Mouse (Mus musculus) urinary bladder, adult 2 months (tissue): ENCODE results near the gene Ywhae. TPM values are rescaled to one million over a fixed set of nuclear protein-coding genes. Genes with fewer than 3 reads are reported as not detected.
"Not testable (repeated sequence)": the region's sequence is repeated elsewhere in the genome, so short reads cannot be mapped to it uniquely, and the experiment has no call there.

Source experiments
- DNase-seq: peaks from one replicate; pipeline ENCODE4 v3.0.0; 2022; ENCODE audit warnings: low spot score
- polyA plus RNA-seq: library from polyadenylated mRNA; depleted of rRNA; stranded (reverse); fragments of >200 nt; gene quantifications from 2 replicates; pipeline ENCODE4 v1.2.3, GENCODE M21; 2012; rRNA removed

Gene Ywhae
- polyA plus RNA-seq, result 334 and 359 TPM in 2 replicates

DNA sequence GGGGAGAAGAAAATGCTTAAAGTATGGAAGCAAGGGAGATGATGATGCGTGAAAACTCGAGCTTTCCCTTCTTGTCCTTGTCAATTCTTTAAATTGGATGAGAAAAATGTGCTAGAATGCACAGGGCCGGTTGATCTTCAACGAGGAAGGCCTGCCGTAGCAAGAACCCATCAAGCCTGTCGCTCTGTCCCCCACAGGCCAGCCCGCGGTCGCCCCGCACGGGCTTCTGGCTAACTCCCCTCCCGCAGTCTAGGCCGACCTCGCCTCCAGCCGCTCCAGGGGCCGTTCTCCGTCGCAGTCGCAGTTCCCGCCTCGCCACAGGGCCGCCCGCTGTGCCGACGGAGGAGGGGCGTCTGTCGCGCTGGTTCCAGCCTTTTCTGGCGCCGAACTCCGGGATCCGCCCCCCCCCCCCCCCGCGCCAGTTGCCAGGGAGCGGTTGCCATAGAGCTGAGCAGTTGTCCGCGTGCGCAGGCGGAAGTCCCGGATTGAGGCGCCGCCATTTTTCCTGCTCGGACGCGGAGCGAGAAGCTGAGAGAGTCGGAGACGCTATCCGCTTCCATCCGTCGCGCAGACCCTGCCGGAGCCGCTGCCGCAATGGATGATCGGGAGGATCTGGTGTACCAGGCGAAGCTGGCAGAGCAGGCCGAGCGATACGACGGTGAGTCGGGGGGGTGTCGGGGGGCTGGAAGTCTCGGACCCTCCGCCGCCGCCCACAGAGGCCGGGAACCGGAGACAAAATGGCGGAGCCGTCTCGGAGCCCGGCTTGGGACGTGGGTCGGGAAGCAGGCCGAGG, at the start of gene Ywhae:
Ywhae (plus strand) TSS at position 436 of the 793 bp plus-strand sequence.
- no peak for DNase-seq

DNA sequence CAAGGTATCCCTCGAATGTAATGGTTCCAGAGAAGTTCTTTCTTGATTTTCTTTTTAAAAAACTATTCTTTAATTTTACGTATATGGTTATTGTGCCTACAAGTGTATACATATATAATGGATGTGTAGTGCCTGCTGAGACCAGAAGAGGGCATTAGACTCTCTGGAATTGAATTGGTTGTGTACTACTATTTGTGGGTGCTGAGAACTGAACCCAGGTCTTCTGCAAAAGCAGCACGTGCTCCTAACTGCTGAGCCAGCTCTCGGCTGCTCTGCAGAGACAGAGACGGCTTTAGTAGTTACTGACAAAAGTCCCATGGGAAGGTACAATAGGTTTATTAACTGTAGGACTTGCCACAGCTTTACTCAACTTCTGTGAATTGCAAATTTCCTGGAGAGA, 48.2 kb upstream of the Ywhae start:
- no peak for DNase-seq

DNA sequence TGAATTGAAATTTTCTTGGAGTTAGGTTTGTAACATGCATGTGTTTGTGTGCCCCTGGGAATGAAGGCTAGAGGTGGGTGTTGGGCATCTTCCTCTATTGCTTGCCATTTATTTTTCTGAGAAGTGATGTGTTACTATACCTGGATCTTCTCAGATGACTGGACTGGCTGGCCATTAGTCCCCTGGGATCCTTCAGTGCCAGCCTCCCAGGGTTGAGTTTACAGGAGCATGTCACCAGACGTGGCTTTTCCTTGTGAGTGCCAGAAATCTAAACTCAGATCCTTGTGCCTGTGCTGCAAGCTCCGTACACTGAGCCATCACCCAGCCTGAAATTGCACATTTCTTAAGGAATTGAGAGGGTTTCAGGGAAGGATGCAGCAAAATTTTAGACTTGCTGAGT, 47.7 kb upstream of the Ywhae start:
- no peak for DNase-seq

DNA sequence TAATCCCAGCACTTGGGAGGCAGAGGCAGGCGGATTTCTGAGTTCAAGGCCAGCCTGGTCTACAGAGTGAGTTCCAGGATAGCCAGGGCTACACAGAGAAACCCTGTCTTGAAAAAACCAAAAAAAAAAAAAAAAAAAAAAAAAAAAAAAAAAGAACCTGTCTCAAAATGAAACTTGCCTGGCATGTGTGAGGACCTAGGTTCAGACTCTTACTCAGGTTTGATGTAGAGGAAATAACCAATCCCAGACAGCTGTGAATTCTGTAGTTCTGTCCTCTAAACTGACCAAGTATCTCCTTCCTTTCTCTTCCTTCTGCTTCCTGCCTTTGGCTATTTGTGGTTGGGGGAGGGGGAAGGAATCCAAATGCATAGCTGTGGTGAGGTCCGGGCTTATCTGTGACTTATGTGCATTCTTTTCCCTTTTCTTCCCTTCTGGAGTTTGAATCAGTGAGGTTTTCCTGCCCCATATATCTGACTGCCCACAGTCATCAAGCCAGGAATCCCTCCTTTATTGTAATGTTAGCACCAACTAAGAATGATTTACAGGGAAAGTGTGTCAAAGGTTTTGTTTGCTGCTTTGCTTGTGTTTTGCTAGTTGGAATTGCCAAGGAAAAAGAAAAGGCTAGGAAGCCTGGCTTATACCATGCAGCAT, 45.2 kb upstream of the Ywhae start:
- no peak for DNase-seq

DNA sequence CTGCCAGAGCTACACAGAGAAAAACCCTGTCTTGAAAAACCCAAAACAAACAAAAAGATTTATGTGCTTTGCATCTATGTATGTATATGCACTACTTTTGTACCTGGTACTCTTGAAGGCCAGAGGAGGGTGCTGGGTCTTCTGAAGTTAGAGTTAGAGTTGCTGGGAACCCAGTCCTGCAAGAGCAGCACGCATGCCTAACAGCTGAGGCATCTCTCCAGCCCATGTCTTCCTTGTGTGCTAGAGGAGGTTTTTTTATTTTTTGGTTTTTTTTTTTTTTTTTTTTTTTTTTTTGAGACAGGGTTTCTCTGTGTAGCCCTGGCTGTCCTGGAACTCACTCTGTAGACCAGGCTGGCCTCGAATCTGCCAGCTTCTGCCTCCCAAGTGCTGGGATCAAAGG, 44.5 kb upstream of the Ywhae start:
- no peak for DNase-seq

DNA sequence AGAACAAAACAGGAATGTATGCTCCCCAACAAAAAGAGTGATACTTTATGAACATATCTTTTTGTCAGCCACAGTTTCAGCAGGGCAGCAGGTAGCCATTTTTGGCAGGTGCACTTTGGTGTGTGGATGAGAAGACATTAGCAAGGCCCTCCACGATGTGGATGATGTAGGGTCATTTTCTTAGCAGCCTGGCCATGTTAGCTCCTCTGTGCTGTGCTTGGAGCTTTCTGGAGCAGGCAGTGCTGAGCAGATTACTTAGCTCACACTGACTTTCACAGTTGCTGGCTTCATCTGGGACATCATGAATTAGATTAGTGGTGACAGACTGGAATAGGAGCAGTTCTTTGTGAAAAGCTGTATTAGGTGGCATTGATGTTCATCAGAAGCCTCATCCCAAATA, 42.7 kb upstream of the Ywhae start:
- no peak for DNase-seq

DNA sequence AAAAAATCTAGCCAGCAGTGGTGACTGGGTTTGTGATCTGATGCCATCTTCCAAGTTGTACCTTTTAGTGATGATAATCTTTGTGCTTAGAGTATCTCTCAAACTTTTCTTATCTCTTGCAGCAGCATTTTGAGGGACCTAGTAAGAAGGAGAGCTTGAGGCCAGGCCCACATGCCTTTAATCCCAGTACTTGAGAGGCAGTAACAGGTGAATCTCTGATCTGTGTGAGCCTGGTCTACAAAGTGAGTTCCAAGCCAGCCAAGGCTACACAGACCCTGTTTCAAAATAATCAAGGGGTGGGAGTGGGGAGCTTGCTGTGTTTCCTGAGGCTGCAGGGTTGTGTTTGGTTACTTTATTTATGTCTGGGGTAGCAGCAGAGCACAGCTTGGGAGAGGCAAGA, 41.6 kb upstream of the Ywhae start:
- no peak for DNase-seq

DNA sequence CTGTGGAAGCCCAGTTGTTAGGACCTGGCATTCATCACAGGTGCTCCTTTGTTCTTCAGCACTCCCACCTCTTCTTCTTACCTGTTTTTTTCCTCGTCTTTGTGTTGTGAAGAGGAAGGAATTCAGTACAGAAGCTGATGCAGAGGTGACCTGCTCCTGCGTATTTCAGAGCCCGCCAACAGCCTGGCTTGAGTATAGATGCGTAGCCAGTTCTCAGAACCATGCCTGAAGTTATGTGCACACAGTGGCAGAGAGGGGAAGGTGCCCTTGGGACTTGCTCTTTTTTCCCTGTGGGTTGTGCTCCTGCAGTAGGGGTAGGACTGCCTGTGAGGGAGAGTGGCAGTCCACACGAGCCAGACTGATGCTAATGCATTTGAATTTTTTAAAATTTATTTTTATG, 39.1 kb upstream of the Ywhae start:
- no peak for DNase-seq

DNA sequence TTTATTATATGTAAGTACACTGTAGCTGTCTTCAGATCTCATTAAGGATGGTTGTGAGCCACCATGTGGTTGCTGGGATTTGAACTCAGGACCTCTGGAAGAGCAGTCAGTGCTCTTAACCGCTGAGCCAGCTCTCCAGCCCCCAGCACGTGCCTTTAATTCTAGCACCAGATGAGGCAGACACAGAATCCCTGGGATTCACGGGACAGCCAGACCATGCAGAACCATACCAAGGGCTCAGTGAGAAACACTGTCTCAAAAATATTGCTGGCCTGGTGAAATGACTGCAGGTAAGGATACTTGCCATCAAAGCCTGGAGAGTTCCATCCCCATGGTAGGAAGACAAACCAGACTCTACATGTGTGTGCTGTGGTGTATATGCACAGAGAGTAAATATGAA, 35.2 kb upstream of the Ywhae start:
- DNase-seq, result not testable (repeated sequence)

DNA sequence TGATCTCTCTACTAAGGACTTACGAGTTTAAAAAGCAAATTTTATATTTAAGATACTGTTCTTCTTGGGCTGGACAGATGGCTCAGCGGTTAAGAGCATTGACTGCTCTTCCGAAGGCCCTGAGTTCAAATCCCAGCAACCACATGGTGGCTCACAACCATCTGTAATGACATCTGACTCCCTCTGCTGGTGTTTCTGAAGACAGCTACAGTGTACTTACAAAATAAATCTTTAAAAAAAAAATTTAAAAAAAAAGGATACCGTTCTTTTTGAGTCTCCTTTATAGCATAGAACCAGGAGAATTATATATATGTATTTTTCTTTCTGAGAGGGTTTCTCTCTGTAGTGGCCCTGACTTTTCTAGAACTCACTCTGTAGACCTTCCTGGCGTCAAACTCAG, 32.1 kb upstream of the Ywhae start:
- no peak for DNase-seq

DNA sequence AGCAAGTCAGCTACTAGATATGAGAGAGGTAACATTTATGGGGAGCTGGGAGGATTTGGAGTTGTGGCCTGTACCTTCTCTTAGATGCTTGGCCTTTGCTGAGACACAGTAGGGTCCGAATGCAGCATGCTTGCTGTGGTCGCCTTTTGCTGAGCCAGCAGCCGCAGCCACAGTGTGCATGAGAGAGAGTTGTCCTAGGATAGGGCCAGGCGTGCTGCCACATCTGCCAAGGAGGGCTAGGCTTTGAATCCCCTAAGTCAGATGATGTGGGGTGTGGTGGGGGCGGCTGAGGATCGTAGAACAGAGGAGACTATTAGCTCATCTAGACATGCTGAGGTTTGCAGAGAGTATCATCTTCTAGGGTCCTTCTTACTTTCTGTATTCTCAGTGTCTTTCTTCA, 29.9 kb upstream of the Ywhae start:
- DNase-seq, result no peak

DNA sequence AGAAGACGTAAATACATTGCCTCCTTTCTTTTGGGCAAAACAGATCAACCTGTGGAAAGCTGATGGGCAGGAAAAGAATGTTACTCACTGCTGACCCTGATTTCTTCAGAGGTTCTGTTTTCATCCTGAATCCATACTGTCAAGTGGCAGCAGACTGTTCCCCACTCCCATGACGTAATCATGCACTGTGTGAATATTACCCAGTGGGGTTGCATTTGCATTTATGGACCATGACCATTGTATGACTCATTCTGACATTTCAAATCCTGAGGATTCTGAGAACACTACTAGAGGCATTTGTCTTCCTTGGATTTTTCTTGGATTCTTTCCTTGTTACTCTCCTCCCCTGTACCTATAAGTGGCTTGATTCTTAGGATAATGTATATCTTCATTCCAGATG, 28.9 kb upstream of the Ywhae start:
- no peak for DNase-seq

DNA sequence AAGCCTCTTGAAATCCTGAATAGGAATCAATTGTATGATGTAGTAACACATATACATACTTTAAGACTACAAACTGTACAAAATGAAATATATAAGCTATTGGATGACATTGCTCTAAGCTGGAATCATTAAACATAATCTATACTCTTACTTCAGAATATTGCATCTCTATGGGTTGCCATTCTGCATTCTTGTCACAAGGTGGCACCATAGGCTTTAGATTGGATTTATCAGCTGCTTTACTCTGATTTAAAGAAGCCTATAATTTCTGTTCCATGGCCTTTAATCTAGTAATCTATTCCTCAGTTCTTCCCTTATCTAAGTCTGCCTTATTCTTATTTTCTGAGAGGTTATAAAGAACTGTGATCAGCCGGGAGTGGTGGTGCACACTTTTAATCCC, 18.7 kb upstream of the Ywhae start:
- DNase-seq, result no peak

DNA sequence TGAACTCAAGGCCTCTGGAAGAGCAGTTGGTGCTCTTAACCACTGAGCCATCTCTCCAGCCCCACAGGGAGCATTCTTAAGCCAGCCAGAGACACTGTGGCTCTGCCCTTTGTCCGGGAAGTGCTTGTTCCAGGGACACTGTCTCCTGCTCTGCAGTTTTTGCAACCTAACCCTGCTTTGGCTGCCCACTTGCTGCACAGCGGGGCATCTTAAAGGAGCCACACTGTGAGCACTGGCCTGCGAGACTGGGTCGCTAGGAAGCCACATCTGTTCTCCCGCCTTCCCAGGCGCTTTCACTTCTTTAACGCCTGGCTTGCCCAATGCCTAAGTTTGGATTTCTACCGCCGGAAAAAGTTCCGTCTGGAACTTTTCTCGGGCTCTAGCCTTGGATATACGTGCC, 17.1 kb upstream of the Ywhae start:
- no peak for DNase-seq

DNA sequence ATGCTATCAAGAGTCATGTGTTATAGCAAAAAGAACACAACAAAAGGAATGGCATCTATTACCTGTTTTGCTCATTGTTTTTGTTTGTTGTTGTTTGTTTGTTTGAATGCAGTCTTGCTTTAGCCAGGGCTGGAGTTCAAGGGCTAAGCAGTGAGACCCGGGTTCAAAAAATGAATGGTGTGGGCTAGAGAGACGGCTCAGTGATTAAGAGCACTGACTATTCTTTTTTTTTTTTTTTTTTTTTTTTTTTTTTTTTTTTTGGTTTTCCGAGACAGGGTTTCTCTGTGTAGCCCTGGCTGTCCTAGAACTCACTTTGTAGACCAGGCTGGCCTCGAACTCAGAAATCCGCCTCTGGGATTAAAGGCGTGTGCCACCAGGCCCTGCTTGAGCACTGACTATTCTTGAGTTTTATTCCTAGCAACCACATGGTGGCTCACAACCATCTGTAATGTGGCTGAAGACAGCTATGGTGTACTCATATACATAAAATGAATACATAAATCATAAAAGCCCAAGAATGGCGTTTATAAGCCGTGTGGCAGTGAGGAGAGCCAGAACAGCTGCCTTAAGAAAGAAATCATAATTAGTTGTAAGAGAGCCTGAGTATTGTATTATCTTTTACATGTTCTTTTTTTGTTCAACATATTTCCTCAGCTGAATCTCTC, 15.9 kb upstream of the Ywhae start:
- no peak for DNase-seq

DNA sequence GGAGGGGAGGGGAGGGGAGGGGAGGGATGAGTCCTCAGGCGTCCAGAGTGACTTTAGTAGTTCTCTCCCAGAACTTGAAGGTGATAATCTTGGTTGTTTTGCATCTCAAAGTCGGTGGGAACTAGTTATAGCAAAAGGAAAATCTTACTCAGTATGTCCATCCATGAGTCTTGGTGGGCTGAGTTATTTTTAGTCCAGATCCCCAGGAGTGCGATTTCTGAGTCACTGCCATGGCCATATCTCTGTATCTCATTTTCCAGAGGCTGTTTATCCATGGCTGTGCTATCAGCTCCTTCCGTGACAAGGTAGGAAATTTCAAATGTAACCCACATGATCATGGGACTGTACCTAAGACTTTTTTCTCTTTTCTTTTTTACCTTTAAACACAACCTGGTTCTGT, 10.3 kb upstream of the Ywhae start:
- no peak for DNase-seq

DNA sequence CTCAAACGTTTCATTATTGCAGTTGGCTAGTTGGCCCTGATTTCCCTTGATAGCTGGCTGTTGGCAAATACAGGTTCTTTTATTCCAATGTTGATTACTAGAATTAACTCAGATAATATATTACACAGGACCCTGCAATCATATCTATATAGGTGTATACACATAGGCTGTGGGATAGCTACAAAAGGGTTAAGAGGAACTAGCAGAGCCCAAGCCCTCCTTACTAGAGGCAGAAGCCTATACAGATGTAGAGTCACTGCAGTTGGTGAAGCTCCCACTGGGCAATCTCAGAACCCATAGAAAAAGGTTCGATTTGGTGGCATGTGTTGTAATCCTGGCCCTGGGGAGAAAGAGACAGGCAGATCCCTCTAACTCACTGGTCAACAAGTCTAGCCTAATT, 5.5 kb upstream of the Ywhae start:
- no peak for DNase-seq

DNA sequence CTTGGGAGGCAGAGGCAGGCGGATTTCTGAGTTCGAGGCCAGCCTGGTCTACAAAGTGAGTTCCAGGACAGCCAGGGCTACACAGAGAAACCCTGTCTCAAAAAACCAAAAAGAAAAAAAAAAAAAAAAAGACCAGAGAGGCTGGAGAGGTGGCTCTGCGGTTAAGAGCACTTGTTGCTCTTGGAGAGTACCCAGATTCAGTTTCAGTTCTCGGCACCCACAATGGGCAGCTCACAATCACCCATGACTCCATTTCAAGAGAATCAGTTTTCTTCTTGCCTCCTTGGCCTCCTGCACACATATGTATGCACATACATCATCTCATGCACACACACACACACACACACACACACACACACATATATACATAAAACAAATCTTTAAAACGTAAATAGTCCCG, 5.0 kb upstream of the Ywhae start:
- DNase-seq, result not testable (repeated sequence)

DNA sequence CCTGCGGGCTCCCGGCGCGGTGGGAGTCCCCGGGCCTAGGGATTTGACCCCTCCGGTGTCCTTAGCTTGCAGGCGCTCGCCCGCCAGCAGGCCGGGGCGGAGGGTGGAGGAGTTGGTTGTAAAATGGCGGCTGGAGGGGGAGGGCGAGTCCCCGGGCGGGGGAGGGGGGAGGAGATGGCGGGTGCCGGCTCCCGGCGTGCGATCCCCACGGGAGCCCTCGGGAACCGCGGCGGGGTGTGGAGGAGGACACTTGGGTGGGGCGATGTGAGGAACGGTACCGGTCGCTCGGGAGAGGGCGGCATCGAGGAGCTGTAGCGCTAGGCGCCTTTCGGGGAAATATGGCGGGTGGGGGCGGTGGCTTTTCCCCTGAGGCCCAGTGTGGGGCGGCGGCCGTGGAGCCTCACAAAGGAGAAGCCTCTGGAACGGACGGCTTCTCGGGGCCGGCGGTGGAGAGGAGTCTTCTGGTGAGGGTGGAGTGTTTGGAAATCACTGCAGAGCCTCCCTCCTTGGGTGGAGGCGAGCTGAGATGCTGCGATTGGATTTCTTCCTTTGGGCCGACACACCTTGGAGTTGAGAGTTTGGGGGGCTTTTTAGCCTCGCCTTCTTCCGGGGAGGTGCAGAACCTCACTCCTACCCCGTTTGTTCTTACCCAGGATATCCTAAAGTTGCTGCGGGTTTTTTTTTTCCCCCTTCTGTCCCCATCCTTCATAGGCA, 715 bp downstream of the Ywhae start:
- peak; percentile 90 for DNase-seq

DNA sequence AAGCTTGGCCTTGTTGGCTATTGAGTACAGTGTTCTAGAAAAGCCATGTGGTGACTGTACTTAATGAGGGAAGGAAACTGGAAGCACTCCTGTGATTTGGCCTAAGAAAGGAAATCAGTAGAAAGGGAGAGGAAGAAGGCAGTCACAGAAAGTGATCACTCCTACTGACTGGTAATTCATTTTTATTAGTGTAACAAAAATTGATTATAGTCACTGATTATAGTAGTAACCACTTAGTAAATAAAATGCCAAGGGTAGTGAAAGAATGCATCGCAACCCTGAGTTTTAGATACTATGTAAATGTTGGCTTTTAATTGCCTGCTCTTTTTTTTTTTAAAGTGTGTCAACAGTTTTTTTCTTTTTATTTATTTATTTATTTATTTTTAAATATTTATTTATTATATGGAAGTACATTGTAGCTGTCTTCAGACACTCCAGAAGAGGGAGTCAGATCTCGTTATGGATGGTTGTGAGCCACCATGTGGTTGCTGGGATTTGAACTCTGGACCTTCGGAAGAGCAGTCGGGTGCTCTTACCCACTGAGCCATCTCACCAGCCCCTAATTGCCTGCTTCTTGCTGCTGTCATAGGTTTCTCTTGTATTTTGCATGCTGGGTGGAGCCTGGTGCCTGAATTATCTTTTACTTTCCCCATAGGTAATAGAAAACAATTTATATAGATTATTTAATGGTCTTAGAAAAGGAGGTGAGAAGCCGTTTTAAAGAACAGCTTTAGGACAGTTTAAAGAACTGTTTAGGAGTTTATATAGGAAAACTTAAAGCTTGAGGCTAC, 3.0 kb downstream of the Ywhae start:
- DNase-seq, result no peak

DNA sequence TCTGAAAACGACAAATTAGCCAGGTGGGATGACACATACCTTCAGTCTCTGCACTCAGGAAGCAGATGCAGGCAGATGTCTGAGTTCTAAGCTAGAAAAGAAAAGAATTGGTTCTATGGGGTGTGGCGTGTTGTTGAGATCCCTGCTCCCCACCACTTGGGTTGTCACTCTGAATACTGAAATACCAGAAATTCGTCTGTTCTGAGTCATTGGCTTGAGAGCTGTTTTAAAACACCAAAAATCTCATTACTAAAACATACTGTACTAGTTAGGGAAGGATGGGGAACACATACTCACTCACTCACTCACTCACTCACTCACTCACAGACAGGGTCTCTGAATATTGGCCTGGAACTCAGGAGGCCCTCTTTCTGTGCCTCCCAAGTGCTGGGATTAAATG, 4.3 kb downstream of the Ywhae start:
- no peak for DNase-seq
